In the genomic region with DNA sequence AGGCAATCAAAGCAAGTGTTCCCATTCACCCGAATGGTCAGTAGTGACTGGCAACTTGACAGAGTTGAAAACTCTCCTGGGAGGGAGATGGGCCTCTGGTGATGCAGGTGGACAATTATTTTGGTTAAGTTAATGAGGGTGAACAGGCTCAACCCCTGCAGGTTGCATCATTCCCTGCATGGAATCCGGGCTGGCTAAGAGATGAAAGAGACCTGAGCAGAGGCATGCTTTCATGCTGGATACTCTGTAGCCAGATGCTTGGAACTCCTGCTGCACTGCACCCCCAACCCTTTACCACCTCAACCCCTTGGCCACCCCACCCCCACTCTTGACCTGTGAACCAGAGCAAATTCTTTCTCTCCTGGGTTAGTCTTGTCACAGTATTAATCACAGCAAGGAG, we compare ENCODE assay signal across 25 mouse cellular contexts.
A peak's percentile ranks its signal among the peaks of the same experiment; 100 is the strongest.
DNase-seq lines count a peak whose midpoint lies in the region; ATAC-seq lines count a peak whose summit lies in the region.
"Had no signal": no experiment of that assay in that cellular context is flagged by ENCODE, and none has a peak within 500 bp of the region (broad histone marks: within the 10 kb centered on the region; RNA-seq: fewer than 3 reads in every experiment).

No protein-coding gene starts in this region.

- WGBS in forebrain, embryonic 11.5 days, result 31% methylated on average over 2 of the region's 2 CpGs
- 17% methylated on average over 2 of the region's 2 CpGs for WGBS in forebrain, embryonic 15.5 days
- WGBS in kidney, embryonic 14.5 days, result 12% methylated on average over 2 of the region's 2 CpGs
- WGBS in midbrain, embryonic 11.5 days, result 37% methylated on average over 2 of the region's 2 CpGs
- WGBS in midbrain, embryonic 13.5 days, result 17% methylated on average over 2 of the region's 2 CpGs
- WGBS in embryonic facial prominence, embryonic 10.5 days, result 23% methylated on average over 2 of the region's 2 CpGs

- 0 out of 2 replicates have a peak, but pooled peaks have one; percentile 40 for ATAC-seq in forebrain, embryonic 11.5 days (replicated peaks; ENCODE audit: low FRiP score)
- ATAC-seq in forebrain, embryonic 15.5 days (replicated peaks), result no peak
- peak; percentile 57; the same call in 1 of the 2 replicates for ATAC-seq in kidney, embryonic 14.5 days (ENCODE audit: low FRiP score, low TSS enrichment)
- 0 out of 2 replicates have a peak, but pooled peaks have one; percentile 35 for ATAC-seq in midbrain, embryonic 11.5 days (ENCODE audit: low FRiP score)
- no peak for ATAC-seq in midbrain, embryonic 13.5 days
- ATAC-seq: activated CD4-positive, CD25-positive, alpha-beta regulatory T cell, adult 4 months; CD4-positive, CD25-positive, alpha-beta regulatory T cell, adult 4 months; forebrain, embryonic 14.5 days; forebrain, postnatal 0 days; Patski had no signal

- no peak overlapping the region for H3K4me2 ChIP-seq in forebrain, embryonic 11.5 days (ENCODE audit: low read depth, low read length, severe bottlenecking)
- no peak overlapping the region for H3K4me2 ChIP-seq in forebrain, embryonic 15.5 days (replicated peaks)
- no peak overlapping the region for H3K4me2 ChIP-seq in kidney, embryonic 14.5 days (replicated peaks; ENCODE audit: low read depth, low read length)
- no peak overlapping the region for H3K4me2 ChIP-seq in midbrain, embryonic 11.5 days
- no peak overlapping the region for H3K4me2 ChIP-seq in midbrain, embryonic 13.5 days (replicated peaks)
- H3K4me2 ChIP-seq: embryonic facial prominence, embryonic 12.5 days; forebrain, embryonic 12.5 days had no signal

- H3K9me3 ChIP-seq in forebrain, embryonic 11.5 days (ENCODE audit: control insufficient read depth, low read length), result no peaks in the 10 kb centered on the region
- H3K9me3 ChIP-seq in forebrain, embryonic 15.5 days, result no peaks in the 10 kb centered on the region
- H3K9me3 ChIP-seq in kidney, embryonic 14.5 days (ENCODE audit: control insufficient read depth, low read length), result no peaks in the 10 kb centered on the region
- no peaks in the 10 kb centered on the region for H3K9me3 ChIP-seq in midbrain, embryonic 11.5 days (ENCODE audit: control insufficient read depth, low read length)
- no peaks in the 10 kb centered on the region for H3K9me3 ChIP-seq in midbrain, embryonic 13.5 days
- no peaks in the 10 kb centered on the region for H3K9me3 ChIP-seq in embryonic facial prominence, embryonic 10.5 days
- H3K9me3 ChIP-seq: embryonic facial prominence, embryonic 12.5 days; forebrain, embryonic 12.5 days; G1E had no signal

- DNase-seq in forebrain, embryonic 11.5 days (ENCODE audit: low spot score), result no peak
- no peak for DNase-seq in kidney, adult 9 months
- no peak for DNase-seq in midbrain, embryonic 11.5 days (ENCODE audit: low spot score, missing footprints)
- peak; percentile 13 for DNase-seq in embryonic facial prominence, embryonic 10.5 days (ENCODE audit: low spot score)
- DNase-seq: adrenal gland, adult 8-10 months; adrenal gland, postnatal 36 days; B cell, adult 2 months; cerebellum, adult 11-12 months; cerebellum, adult 2 months; cerebellum, adult 9-10 months; cerebellum, postnatal 10 days; cerebellum, postnatal 25 days; embryo, embryonic 11 days; forebrain, postnatal 0 days had no signal

- H3K4me1 ChIP-seq in forebrain, embryonic 11.5 days (replicated peaks; ENCODE audit: control insufficient read depth, insufficient read depth, low read length), result no peaks in the 10 kb centered on the region
- no peaks in the 10 kb centered on the region for H3K4me1 ChIP-seq in forebrain, embryonic 15.5 days
- H3K4me1 ChIP-seq in kidney, embryonic 14.5 days (ENCODE audit: control insufficient read depth, insufficient read depth, low read length), result no peaks in the 10 kb centered on the region
- H3K4me1 ChIP-seq in midbrain, embryonic 11.5 days (ENCODE audit: control insufficient read depth, insufficient read depth, low read length), result no peaks in the 10 kb centered on the region
- H3K4me1 ChIP-seq in midbrain, embryonic 13.5 days (replicated peaks), result no peaks in the 10 kb centered on the region
- H3K4me1 ChIP-seq in embryonic facial prominence, embryonic 10.5 days, result peaks cover 12% of the 10 kb centered on the region
- H3K4me1 ChIP-seq: embryonic facial prominence, embryonic 12.5 days; forebrain, embryonic 12.5 days had no signal

- no peaks in the 10 kb centered on the region for H3K27me3 ChIP-seq in forebrain, embryonic 11.5 days (ENCODE audit: control insufficient read depth, insufficient read depth, low read length)
- H3K27me3 ChIP-seq in forebrain, embryonic 15.5 days, result no peaks in the 10 kb centered on the region
- H3K27me3 ChIP-seq in kidney, embryonic 14.5 days (ENCODE audit: control insufficient read depth, insufficient read depth, low read length), result no peaks in the 10 kb centered on the region
- no peaks in the 10 kb centered on the region for H3K27me3 ChIP-seq in midbrain, embryonic 11.5 days (ENCODE audit: control insufficient read depth, insufficient read depth, low read length)
- no peaks in the 10 kb centered on the region for H3K27me3 ChIP-seq in midbrain, embryonic 13.5 days
- H3K27me3 ChIP-seq in embryonic facial prominence, embryonic 10.5 days (replicated peaks; ENCODE audit: low read depth, poor library complexity, severe bottlenecking), result no peaks in the 10 kb centered on the region
- H3K27me3 ChIP-seq: CH12.LX; embryonic facial prominence, embryonic 12.5 days; forebrain, embryonic 12.5 days; Patski had no signal

- no peak overlapping the region for H3K27ac ChIP-seq in forebrain, embryonic 11.5 days (ENCODE audit: low read depth, low read length)
- no peak overlapping the region for H3K27ac ChIP-seq in forebrain, embryonic 15.5 days (replicated peaks)
- no peak overlapping the region for H3K27ac ChIP-seq in kidney, embryonic 14.5 days (ENCODE audit: low read depth, low read length)
- no peak overlapping the region for H3K27ac ChIP-seq in midbrain, embryonic 11.5 days (ENCODE audit: low read depth, low read length)
- H3K27ac ChIP-seq in midbrain, embryonic 13.5 days, result no peak overlapping the region
- no peak overlapping the region for H3K27ac ChIP-seq in embryonic facial prominence, embryonic 10.5 days (replicated peaks)
- H3K27ac ChIP-seq: embryonic facial prominence, embryonic 12.5 days; forebrain, embryonic 12.5 days had no signal

- H3K9ac ChIP-seq in forebrain, embryonic 11.5 days (ENCODE audit: low read length), result no peak overlapping the region
- H3K9ac ChIP-seq in forebrain, embryonic 15.5 days (replicated peaks), result no peak overlapping the region
- no peak overlapping the region for H3K9ac ChIP-seq in kidney, embryonic 14.5 days (ENCODE audit: low read depth, low read length)
- H3K9ac ChIP-seq in midbrain, embryonic 11.5 days (ENCODE audit: low read length), result no peak overlapping the region
- H3K9ac ChIP-seq in midbrain, embryonic 13.5 days (replicated peaks), result no peak overlapping the region
- H3K9ac ChIP-seq: embryonic facial prominence, embryonic 12.5 days; forebrain, embryonic 12.5 days; forebrain, postnatal 0 days had no signal

- no peaks in the 10 kb centered on the region for H3K36me3 ChIP-seq in forebrain, embryonic 11.5 days (ENCODE audit: control insufficient read depth, insufficient read depth, low read length)
- H3K36me3 ChIP-seq in forebrain, embryonic 15.5 days, result no peaks in the 10 kb centered on the region
- H3K36me3 ChIP-seq in kidney, embryonic 14.5 days (ENCODE audit: control insufficient read depth, insufficient read depth, low read length), result no peaks in the 10 kb centered on the region
- H3K36me3 ChIP-seq in midbrain, embryonic 11.5 days (ENCODE audit: control insufficient read depth, insufficient read depth, low read length), result no peaks in the 10 kb centered on the region
- no peaks in the 10 kb centered on the region for H3K36me3 ChIP-seq in midbrain, embryonic 13.5 days
- no peaks in the 10 kb centered on the region for H3K36me3 ChIP-seq in embryonic facial prominence, embryonic 10.5 days (replicated peaks)
- H3K36me3 ChIP-seq: embryonic facial prominence, embryonic 12.5 days; forebrain, embryonic 12.5 days; G1E had no signal

- H3K4me3 ChIP-seq in forebrain, embryonic 11.5 days (ENCODE audit: low read depth, low read length), result no peak overlapping the region
- H3K4me3 ChIP-seq in forebrain, embryonic 15.5 days, result no peak overlapping the region
- H3K4me3 ChIP-seq in kidney, embryonic 14.5 days (ENCODE audit: low read length), result no peak overlapping the region
- no peak overlapping the region for H3K4me3 ChIP-seq in midbrain, embryonic 11.5 days (ENCODE audit: low read depth, low read length)
- no peak overlapping the region for H3K4me3 ChIP-seq in midbrain, embryonic 13.5 days (replicated peaks)
- no peak overlapping the region for H3K4me3 ChIP-seq in embryonic facial prominence, embryonic 10.5 days
- H3K4me3 ChIP-seq: embryonic facial prominence, embryonic 12.5 days; forebrain, embryonic 12.5 days had no signal

Comparison
In these comparisons a context has a peak if more than half of its experiments do, and no peak if none do; other contexts are left out.
1. ATAC-seq: peak in forebrain, embryonic 11.5 days (single experiment), kidney, embryonic 14.5 days (single experiment) and midbrain, embryonic 11.5 days (single experiment); none in forebrain, embryonic 15.5 days (single experiment) and midbrain, embryonic 13.5 days (single experiment).